Mouse (Mus musculus): ENCODE results near the gene Ltbp4. TPM values are rescaled to one million over a fixed set of nuclear protein-coding genes. Genes with fewer than 3 reads are reported as not detected.

Ltbp4 gene
- polyA plus RNA-seq, 1 experiment = 68.8 TPM

- peak in 1 of 2 experiments; percentile 82 for DNase-seq (ENCODE audit: extremely low spot score in 1 of 2, low spot score in 1 of 2)
These were observed 35.3 kb downstream of the Ltbp4 start for GRCm38 (mm10) chr7:27302172-27302571.

GRCm38 (mm10) chr7:27300801-27301200 lies 36.7 kb downstream of the Ltbp4 start:
- DNase-seq (ENCODE audit: extremely low spot score in 1 of 2, low spot score in 1 of 2) = no peak

GRCm38 (mm10) chr7:27300351-27300750 lies 37.1 kb downstream of the Ltbp4 start:
- DNase-seq (ENCODE audit: extremely low spot score in 1 of 2, low spot score in 1 of 2) = no peak

GRCm38 (mm10) chr7:27298816-27299215 lies 38.7 kb downstream of the Ltbp4 start:
- no peak for DNase-seq (ENCODE audit: extremely low spot score in 1 of 2, low spot score in 1 of 2)

GRCm38 (mm10) chr7:27298033-27298610 lies 39.4 kb downstream of the Ltbp4 start:
- DNase-seq (ENCODE audit: extremely low spot score in 1 of 2, low spot score in 1 of 2) = no peak

- DNase-seq (ENCODE audit: extremely low spot score in 1 of 2, low spot score in 1 of 2) = no peak
These were observed 41.0 kb downstream of the Ltbp4 start for GRCm38 (mm10) chr7:27296518-27296917.

- DNase-seq (ENCODE audit: extremely low spot score in 1 of 2, low spot score in 1 of 2) = no peak
These were observed 41.5 kb downstream of the Ltbp4 start for GRCm38 (mm10) chr7:27295956-27296355.

GRCm38 (mm10) chr7:27291795-27292466 lies 45.6 kb downstream of the Ltbp4 start:
- DNase-seq (ENCODE audit: extremely low spot score in 1 of 2, low spot score in 1 of 2) = peak in 1 of 2 experiments; percentile 60

GRCm38 (mm10) chr7:27290555-27290954 lies 46.9 kb downstream of the Ltbp4 start:
- no peak for DNase-seq (ENCODE audit: extremely low spot score in 1 of 2, low spot score in 1 of 2)

- DNase-seq (ENCODE audit: extremely low spot score in 1 of 2, low spot score in 1 of 2) = no peak
These were observed 48.8 kb downstream of the Ltbp4 start for GRCm38 (mm10) chr7:27288732-27289131.

GRCm38 (mm10) chr7:27285698-27286066 lies 51.8 kb downstream of the Ltbp4 start:
- DNase-seq (ENCODE audit: extremely low spot score in 1 of 2, low spot score in 1 of 2) = peak in 1 of 2 experiments; percentile 71

- DNase-seq (ENCODE audit: extremely low spot score in 1 of 2, low spot score in 1 of 2) = no peak
These were observed 52.4 kb downstream of the Ltbp4 start for GRCm38 (mm10) chr7:27284865-27285697.

GRCm38 (mm10) chr7:27282225-27282624 lies 55.3 kb downstream of the Ltbp4 start:
- no peak for DNase-seq (ENCODE audit: extremely low spot score in 1 of 2, low spot score in 1 of 2)

- DNase-seq (ENCODE audit: extremely low spot score in 1 of 2, low spot score in 1 of 2) = no peak
These were observed 55.8 kb downstream of the Ltbp4 start for GRCm38 (mm10) chr7:27281717-27282116.

GRCm38 (mm10) chr7:27277191-27277590 lies 60.3 kb downstream of the Ltbp4 start:
- no peak for DNase-seq (ENCODE audit: extremely low spot score in 1 of 2, low spot score in 1 of 2)

- DNase-seq (ENCODE audit: extremely low spot score in 1 of 2, low spot score in 1 of 2) = no peak
These were observed 61.5 kb downstream of the Ltbp4 start for GRCm38 (mm10) chr7:27276021-27276420.

- no peak for DNase-seq (ENCODE audit: extremely low spot score in 1 of 2, low spot score in 1 of 2)
These were observed 62.6 kb downstream of the Ltbp4 start for GRCm38 (mm10) chr7:27274916-27275315.

GRCm38 (mm10) chr7:27273739-27274351 lies 63.6 kb downstream of the Ltbp4 start:
- no peak for DNase-seq (ENCODE audit: extremely low spot score in 1 of 2, low spot score in 1 of 2)

- no peak for DNase-seq (ENCODE audit: extremely low spot score in 1 of 2, low spot score in 1 of 2)
These were observed 66.1 kb downstream of the Ltbp4 start for GRCm38 (mm10) chr7:27271423-27271822.

- peak; percentile 72 to 89 for DNase-seq (ENCODE audit: extremely low spot score in 1 of 2, low spot score in 1 of 2)
These were observed 70.9 kb downstream of the Ltbp4 start for GRCm38 (mm10) chr7:27266515-27267128.

GRCm38 (mm10) chr7:27264761-27265160 lies 72.7 kb downstream of the Ltbp4 start:
- DNase-seq (ENCODE audit: extremely low spot score in 1 of 2, low spot score in 1 of 2) = peak in 1 of 2 experiments; percentile 37
